Mouse (Mus musculus) c-Kit-positive CD71-negative TER-119-negative erythroid progenitor cells, embryonic 14.5 days (primary cell): ENCODE measurements around the gene Grik5.

Experiments used
- DNase-seq: peaks from one replicate; pipeline ENCODE4 v3.0.0-alpha.2; 2013; ENCODE audit warnings: low read depth

Gene Grik5

DNA sequence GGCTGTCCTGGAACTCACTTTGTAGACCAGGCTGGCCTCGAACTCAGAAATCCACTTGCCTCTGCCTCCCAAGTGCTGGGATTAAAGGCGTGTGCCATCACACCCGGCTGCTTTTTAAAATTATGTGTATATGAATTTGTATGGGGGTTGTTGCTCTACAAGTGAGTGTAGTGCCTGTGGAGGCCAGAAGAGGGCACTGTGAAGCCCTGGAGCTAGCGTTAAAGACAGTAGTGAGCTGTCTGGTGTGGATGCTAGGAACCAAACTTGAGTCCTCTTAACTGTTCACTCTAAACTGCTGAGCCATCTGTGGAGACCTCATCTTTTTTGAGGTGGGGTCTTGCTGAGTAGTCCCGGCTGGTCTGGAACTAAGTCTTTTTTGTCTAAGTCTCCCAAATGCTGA lies 86.3 kb downstream of the Grik5 start:
- DNase-seq, result no peak

DNA sequence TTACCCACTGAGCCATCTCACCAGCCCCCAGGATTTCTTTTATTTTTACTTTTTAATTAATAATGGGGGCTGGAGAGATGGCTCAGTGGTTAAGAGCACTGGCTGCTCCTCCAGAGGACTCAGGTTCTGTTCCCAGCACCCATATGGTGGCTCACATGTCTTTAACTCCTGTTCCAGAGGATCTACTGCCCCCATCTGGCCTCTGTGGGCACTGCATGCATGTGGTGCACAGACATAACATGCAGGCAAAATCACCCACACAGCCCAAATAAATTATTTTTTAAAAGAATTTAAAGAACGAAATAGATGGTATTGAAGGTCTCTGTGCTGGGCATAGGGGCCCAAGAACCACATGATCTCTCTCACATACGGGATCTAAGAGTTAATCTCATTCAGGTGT lies 87.8 kb downstream of the Grik5 start:
- DNase-seq, result no peak

GRCm38 (mm10) chr7:24983396-24983795 lies 88.8 kb downstream of the Grik5 start:
- no peak for DNase-seq

- no peak for DNase-seq
These were observed 91.7 kb downstream of the Grik5 start for GRCm38 (mm10) chr7:24980439-24980838.

DNA sequence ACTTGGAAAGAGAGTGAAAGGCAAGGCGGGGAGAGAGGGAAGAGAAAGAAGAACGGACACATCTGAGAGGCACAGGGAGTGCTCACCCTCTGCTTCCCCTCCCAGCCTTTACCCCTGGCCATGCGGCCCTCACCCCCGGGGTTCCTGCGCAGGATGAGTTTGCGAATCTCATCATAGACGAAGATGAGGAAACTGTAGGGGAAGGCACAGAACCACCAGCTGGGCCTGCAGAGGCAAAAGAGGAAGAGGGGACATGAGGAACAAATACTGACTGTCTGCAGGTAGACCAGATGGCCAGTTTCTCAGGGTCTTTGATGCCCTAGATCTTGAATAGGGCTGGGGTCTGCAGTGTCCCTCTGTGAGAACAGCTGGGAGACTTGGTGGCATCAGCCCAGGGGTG lies 93.4 kb downstream of the Grik5 start:
- peak; percentile 37 for DNase-seq

DNA sequence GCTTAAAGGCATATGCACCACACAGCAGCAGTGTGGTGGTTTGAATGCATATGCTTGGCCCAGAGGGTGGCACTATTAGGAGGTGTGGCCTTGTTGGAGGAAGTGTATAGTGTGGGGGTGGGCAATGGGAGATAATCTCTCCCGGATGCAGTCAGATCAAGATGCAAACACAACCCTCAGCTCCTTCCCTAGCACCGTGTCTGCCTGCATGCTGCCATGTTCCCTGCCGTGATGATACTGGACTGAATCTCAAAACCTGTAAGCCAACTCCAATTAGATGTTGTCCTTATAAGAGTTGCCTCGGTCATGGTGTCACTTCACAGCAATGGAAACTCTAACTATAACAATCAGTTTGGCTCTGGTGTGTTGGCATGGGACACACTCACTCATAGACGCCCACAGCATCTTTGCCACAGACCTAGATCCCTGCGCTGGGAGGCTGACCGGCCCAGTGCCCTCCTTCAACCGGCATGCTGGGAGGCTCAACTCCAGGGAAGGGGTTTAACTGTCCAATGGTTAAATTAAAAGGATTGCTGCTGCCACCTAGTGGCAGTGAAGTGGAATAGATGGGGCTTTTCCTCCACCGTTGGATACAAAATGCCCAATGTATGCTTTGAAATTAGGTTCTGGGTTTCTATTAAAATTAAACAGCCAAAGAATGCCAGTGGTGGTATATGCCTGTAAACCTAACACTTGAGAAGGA lies 97.1 kb downstream of the Grik5 start:
- DNase-seq, result peak; percentile 56

GRCm38 (mm10) chr7:24973902-24974301 lies 98.2 kb downstream of the Grik5 start:
- DNase-seq, result no peak

DNA sequence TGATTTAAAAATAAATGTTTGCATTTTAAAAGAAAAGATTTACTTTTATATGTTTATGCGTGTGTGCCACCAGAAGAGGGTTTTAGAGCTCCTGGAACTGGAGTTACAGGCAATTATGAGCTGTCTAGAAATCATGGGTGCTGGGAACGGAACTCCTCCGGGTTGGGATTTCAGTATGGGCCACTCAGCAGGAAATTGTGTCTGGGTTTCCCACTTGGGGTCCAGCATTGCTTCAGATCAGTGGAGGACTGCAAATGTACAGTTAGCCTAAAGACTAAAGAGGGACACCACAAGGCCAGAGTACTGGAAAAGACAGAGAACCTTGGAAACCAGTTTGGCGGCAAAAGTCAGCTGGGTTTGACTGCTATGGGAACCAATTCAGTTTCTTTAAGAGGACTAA lies 98.9 kb downstream of the Grik5 start:
- no peak for DNase-seq

- peak; percentile 85 for DNase-seq
These were observed 99.9 kb downstream of the Grik5 start, which contains the start of gene Rabac1 for GRCm38 (mm10) chr7:24971972-24972893. Gene Rabac1 (minus strand): TSS chr7:24972754.

DNA sequence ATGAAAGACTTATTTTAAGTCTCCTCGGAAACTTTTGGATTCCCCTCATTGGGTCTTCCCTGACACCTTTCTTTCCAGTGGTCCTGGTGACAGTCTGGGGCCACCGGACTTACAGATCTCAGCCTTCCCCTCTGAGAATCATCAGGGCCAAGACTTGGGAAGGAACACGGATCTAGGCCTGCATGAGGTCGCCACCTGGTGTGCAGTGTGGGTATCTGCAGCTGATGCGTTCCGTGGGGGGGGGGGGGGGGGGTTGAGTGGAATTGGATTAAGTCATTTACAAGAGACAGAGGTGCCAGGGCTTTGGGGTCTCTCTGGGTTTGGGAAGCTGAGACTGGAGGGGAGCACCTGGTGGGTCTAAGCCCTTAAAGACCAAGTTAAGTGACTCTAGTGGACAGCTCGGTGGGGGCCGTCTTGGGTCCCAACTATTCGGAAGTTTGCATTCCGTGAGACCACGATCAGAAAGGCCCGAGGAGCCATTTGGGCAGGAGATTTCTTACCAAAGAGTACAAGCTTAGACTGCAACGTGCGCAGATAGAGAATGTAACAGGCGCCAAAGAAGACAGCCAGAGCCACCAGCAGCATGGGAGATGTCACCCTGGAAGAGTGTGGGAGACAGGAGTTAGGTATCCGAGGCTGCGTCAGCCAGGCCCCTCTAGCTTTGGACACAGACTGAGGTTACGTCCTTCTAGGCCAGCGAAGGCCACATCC lies 100.7 kb downstream of the Grik5 start:
- peak; percentile 47 for DNase-seq

- DNase-seq, result no peak
These were observed 101.8 kb downstream of the Grik5 start for GRCm38 (mm10) chr7:24970341-24970740.

DNA sequence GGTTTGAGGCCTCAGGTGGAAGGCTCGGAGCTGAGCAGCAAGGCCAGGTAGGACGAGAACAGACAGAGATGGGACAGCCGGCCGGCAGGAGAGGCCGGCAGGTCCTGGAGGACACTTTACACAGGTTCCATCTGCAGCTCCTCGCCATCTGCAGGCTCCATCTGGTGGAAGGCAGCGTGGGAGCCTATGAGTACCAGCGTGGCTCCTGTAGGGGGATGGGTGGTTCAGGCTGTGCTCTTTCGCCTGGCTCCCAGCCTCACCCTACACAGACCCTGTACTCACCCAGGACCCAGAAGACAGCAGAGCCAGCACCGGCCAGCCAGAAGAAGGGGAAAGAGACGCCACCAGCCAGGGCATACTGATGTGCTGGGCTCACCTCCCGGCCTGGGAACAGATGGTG lies 102.3 kb downstream of the Grik5 start:
- no peak for DNase-seq

- no peak for DNase-seq
These were observed 103.7 kb downstream of the Grik5 start for GRCm38 (mm10) chr7:24968463-24968862.

GRCm38 (mm10) chr7:24967966-24968365 lies 104.2 kb downstream of the Grik5 start:
- no peak for DNase-seq

DNA sequence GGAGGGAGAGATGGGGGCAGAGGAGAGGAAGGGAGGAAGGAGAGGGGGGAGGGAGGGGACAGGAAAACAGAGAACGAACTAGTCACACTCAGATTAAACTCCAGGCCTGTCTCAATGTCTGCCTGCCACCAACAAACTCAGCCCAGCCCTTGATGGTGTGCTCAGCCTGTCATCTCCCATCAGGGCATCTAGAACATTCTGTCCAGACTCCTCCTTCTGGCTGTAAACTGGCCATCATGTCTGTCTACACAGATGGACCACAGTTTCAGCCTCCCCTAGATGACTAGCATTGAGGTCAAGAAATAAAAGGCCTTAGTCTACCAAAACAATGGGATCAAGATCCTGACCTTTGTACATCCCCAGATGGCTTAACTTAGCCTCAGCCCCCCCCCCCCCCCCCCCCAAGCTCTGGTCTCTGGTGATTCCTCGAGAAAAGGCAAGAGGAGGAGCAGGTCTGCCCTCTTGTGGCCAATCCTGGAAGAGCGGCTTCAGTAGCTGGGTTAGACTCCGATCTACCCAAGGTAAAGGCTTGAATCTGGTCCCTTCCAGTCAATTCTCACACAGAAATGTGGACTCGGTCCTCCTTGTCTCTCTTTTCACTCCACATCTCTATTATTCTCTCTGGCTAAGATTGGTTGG lies 107.1 kb downstream of the Grik5 start:
- DNase-seq, result peak; percentile 66

DNA sequence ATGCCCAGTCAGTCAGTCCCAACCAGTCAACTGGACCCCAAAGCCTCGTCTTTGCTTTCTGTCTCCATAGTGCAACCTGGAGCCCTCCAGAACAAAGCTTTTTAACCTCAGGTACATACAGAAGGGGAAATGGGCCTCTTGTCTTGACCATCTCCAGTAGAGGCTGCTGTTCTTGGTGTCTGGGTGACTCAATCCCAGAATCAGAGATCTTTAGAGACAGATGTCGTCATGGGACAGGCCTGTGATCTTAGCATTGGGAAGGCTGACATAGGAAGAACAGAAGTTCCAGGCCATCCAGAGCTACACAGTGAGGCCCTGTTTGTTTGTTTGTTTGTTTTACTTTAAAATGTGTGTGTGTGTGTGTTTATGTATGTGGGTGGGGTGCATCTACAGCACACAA lies 107.9 kb downstream of the Grik5 start:
- no peak for DNase-seq
